Mouse (Mus musculus): ENCODE measurements around the gene Pign. TPM values are rescaled to one million over a fixed set of nuclear protein-coding genes. Genes with fewer than 3 reads are reported as not detected.

The Pign gene
- 35.3 TPM for total RNA-seq (2023)

DNA sequence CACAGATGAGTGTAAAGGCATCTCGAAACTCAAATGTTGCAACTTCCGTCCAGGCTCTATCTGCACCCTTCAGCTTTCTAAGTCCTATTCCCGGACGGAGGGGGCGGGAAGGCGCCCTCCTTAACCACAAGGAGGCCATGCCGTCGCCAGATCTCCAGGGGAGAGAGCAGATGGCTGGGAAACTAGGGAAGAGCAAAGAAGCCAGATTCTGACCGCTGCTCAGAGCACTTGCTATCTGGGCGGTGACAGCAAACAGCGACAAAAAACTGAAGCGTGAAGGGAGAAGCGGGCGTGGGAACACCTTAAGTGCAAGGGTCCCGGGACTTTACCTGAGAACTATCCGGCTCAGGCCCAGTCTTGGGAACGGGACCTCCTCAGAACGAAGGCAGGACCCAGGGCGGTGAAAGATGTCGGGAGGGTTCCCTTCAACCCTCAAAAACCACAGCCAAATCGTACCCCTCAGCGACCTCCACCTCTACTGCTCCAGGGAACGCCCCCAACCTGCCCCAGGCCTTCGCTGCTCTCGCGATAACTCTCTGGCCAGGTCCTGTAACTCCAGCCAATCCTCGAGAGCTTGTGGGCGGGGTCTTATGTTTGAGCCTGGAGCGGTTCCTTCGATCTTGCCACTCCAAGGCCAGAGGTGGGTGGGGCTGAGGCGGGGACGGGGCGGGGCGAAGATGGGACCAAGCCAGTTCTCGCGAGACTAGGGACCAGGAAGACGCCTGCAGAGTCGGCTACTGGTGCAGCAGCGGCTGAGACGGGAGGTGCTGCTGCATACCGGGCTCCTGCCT lies at the start of gene Pign, which contains the start of gene Relch:
Pign (minus strand) TSS at position 507 of the 791 bp plus-strand sequence.
Relch (plus strand) TSS at position 691 of the 791 bp plus-strand sequence.

Other genes starting within 250 kb of the Pign start
- gene Relch, start 184 bp upstream of the Pign start, total RNA-seq (2023), result 87.1 TPM
- 0.28 TPM for gene Tnfrsf11a, start 117.0 kb upstream of the Pign start, total RNA-seq (2023)

Data from CD8-positive naive resting alpha-beta T cell, adult 57 days (primary cell).